Comparison of ENCODE assay signal across 24 mouse cellular contexts in genomic region chr6:113731296-113731695, GRCm38 (mm10). TPM values are rescaled to one million over a fixed set of nuclear protein-coding genes. Genes with fewer than 3 reads are reported as not detected.
DNase-seq lines count a peak whose midpoint lies in the region; ATAC-seq and TF ChIP-seq lines count a peak whose summit lies in the region.
"Had no signal": no experiment of that assay in that cellular context is flagged by ENCODE, and none has a peak within 500 bp of the region (broad histone marks: within the 10 kb centered on the region; RNA-seq: fewer than 3 reads in every experiment).

No protein-coding gene starts in this region.

- no peak overlapping the region for H3K9ac ChIP-seq in CH12.LX (ENCODE audit: insufficient read depth, low read depth)
- H3K9ac ChIP-seq in MEL (ENCODE audit: control insufficient read depth, low read depth, low read length, poor library complexity, severe bottlenecking), result no peak overlapping the region
- no peak overlapping the region for H3K9ac ChIP-seq in forebrain, embryonic 14.5 days (ENCODE audit: low read length)

- H3K79me2 ChIP-seq in CH12.LX (replicated peaks; ENCODE audit: control insufficient read depth, extremely low read depth, insufficient read depth, poor library complexity, severe bottlenecking) (no peaks in the 10 kb centered on the region), MEL (ENCODE audit: control insufficient read depth, insufficient read depth, low read length, poor library complexity) (no peaks in the 10 kb centered on the region)

- in situ Hi-C loops in CH12.LX (cut with MboI; ENCODE audit: low pct_ligation_motif_present, low pct_unique_long_range_greater_than_20kb, low sequenced_read_pairs), result no loop called here

- H3K9me3 ChIP-seq in CH12.LX (replicated peaks; ENCODE audit: low read length) (no peaks in the 10 kb centered on the region), MEL (replicated peaks; ENCODE audit: insufficient read depth, low read length) (no peaks in the 10 kb centered on the region)
- no peaks in the 10 kb centered on the region for H3K9me3 ChIP-seq in forebrain, embryonic 14.5 days (replicated peaks; ENCODE audit: control insufficient read depth, low read length)
- H3K9me3 ChIP-seq in limb, embryonic 10.5 days (replicated peaks), result no peaks in the 10 kb centered on the region
- H3K9me3 ChIP-seq: G1E had no signal

- ATAC-seq in forebrain, embryonic 14.5 days, result no peak
- ATAC-seq: activated CD4-positive, CD25-positive, alpha-beta regulatory T cell, adult 4 months; CD4-positive, CD25-positive, alpha-beta regulatory T cell, adult 4 months; Patski had no signal

- H3K27ac ChIP-seq in CH12.LX (ENCODE audit: insufficient read depth, low read depth) (no peak overlapping the region), MEL (ENCODE audit: control insufficient read depth, low read depth, low read length) (no peak overlapping the region)
- no peak overlapping the region for H3K27ac ChIP-seq in forebrain, embryonic 14.5 days (ENCODE audit: low read depth, low read length)
- no peak overlapping the region for H3K27ac ChIP-seq in limb, embryonic 10.5 days

- no peak for DNase-seq in CH12.LX (ENCODE audit: extremely low read depth)
- peak; percentile 52 for DNase-seq in MEL (ENCODE audit: low read depth, low spot score)
- peak; percentile 19 for DNase-seq in MEL-GATA-1-ER (ENCODE audit: extremely low read depth, low read depth)
- no peak for DNase-seq in gastrocnemius, postnatal 25 days
- no peak for DNase-seq in forebrain, embryonic 14.5 days (ENCODE audit: low spot score)
- no peak for DNase-seq in limb, embryonic 10.5 days (ENCODE audit: low spot score)
- DNase-seq: adrenal gland, adult 2 months; adrenal gland, adult 8-10 months; adrenal gland, postnatal 10 days; adrenal gland, postnatal 14 days; adrenal gland, postnatal 25 days; adrenal gland, postnatal 36 days; B cell, adult 2 months; cerebellum, adult 11 months; cerebellum, adult 11-12 months; cerebellum, adult 18-20 months; cerebellum, adult 2 months; cerebellum, adult 8-10 months; cerebellum, adult 9-10 months had no signal

- H3K4me2 ChIP-seq in CH12.LX (ENCODE audit: insufficient read depth, low read depth, poor library complexity, severe bottlenecking), result no peak overlapping the region
- no peak overlapping the region for H3K4me2 ChIP-seq in forebrain, embryonic 14.5 days (ENCODE audit: low read length)

- WGBS in forebrain, embryonic 14.5 days, result 94% methylated on average over 3 of the region's 3 CpGs
- 94% methylated on average over 3 of the region's 3 CpGs for WGBS in limb, embryonic 10.5 days

- H3K36me3 ChIP-seq in CH12.LX (replicated peaks in 1 of 2; ENCODE audit: control insufficient read depth in 1 of 2, insufficient read depth in 1 of 2, low read length in 1 of 2) (peaks cover 85 to 100% of the 10 kb centered on the region in 2 experiments), MEL (ENCODE audit: control insufficient read depth in 1 of 2, insufficient read depth in 2 of 2, low read length in 2 of 2) (peaks cover 5 to 20% of the 10 kb centered on the region in 2 experiments; a peak in 3 of 4 replicates)
- peaks cover 93% of the 10 kb centered on the region for H3K36me3 ChIP-seq in forebrain, embryonic 14.5 days (ENCODE audit: control insufficient read depth, insufficient read depth, low read length)
- H3K36me3 ChIP-seq in limb, embryonic 10.5 days, result peaks cover 100% of the 10 kb centered on the region

- H3K4me1 ChIP-seq in CH12.LX (ENCODE audit: control insufficient read depth in 1 of 2, insufficient read depth in 2 of 2), result no peaks in the 10 kb centered on the region
- H3K4me1 ChIP-seq in MEL (ENCODE audit: control insufficient read depth in 1 of 2, insufficient read depth in 2 of 2, low read length in 2 of 2), result no peaks in the 10 kb centered on the region
- H3K4me1 ChIP-seq in forebrain, embryonic 14.5 days (ENCODE audit: control insufficient read depth, insufficient read depth, low read length), result no peaks in the 10 kb centered on the region
- no peaks in the 10 kb centered on the region for H3K4me1 ChIP-seq in limb, embryonic 10.5 days

- no peak for TF ChIP-seq POLR2A in CH12.LX (IDR thresholded peaks at IDR 0.05; ENCODE audit: low read depth, low read length)
- no peak; a peak in 1 of 4 replicates for TF ChIP-seq POLR2A in MEL (IDR thresholded peaks at IDR 0.05; ENCODE audit: control insufficient read depth in 1 of 2, insufficient read depth in 1 of 2, low read depth in 1 of 2, low read length in 2 of 2, poor library complexity in 1 of 2)

- TF ChIP-seq CTCF in CH12.LX (conservative IDR thresholded peaks at IDR 0.05 in 1 of 2, IDR thresholded peaks at IDR 0.05 in 1 of 2; ENCODE audit: low read depth in 2 of 2, low read length in 2 of 2) (no peak), MEL (IDR thresholded peaks at IDR 0.05 in 2 of 3, conservative IDR thresholded peaks at IDR 0.05 in 1 of 3; ENCODE audit: control insufficient read depth in 1 of 3, insufficient read depth in 1 of 3, low read depth in 2 of 3, low read length in 3 of 3, poor library complexity in 1 of 3, severe bottlenecking in 1 of 3) (no peak)

- H3K27me3 ChIP-seq in CH12.LX (replicated peaks) (no peaks in the 10 kb centered on the region), MEL (ENCODE audit: control insufficient read depth in 1 of 2, insufficient read depth in 2 of 2, low read length in 2 of 2) (no peaks in the 10 kb centered on the region)
- no peaks in the 10 kb centered on the region for H3K27me3 ChIP-seq in forebrain, embryonic 14.5 days (replicated peaks; ENCODE audit: control insufficient read depth, insufficient read depth, low read length)
- H3K27me3 ChIP-seq in limb, embryonic 10.5 days (ENCODE audit: low read depth, poor library complexity, severe bottlenecking), result no peaks in the 10 kb centered on the region
- H3K27me3 ChIP-seq: Patski had no signal

- TF ChIP-seq EP300 in CH12.LX (IDR thresholded peaks at IDR 0.05; ENCODE audit: low read length) (no peak), MEL (IDR thresholded peaks at IDR 0.05; ENCODE audit: low read depth in 1 of 2, low read length in 2 of 2) (no peak)

- no peak overlapping the region for H3K4me3 ChIP-seq in CH12.LX (replicated peaks in 1 of 3; ENCODE audit: low read depth in 2 of 3, low read length in 2 of 3, poor library complexity in 1 of 3)
- no peak overlapping the region for H3K4me3 ChIP-seq in MEL (ENCODE audit: control insufficient read depth in 1 of 2, insufficient read depth in 1 of 2, low read depth in 2 of 2, low read length in 2 of 2)
- H3K4me3 ChIP-seq in forebrain, embryonic 14.5 days (ENCODE audit: low read depth, low read length), result no peak overlapping the region
- H3K4me3 ChIP-seq in limb, embryonic 10.5 days, result no peak overlapping the region

- TF ChIP-seq RAD21 in CH12.LX (IDR thresholded peaks at IDR 0.05; ENCODE audit: low read depth, low read length) (no peak), MEL (IDR thresholded peaks at IDR 0.05; ENCODE audit: low read depth, low read length) (no peak)

- dilution Hi-C loops in CH12.LX (cut with MboI; ENCODE audit: extremely low pct_ligation_motif_present, extremely low pct_unique_long_range_greater_than_20kb, low sequenced_read_pairs), result no loop called here

TF ChIP-seq in CH12.LX, 34 proteins besides CTCF, POLR2A, EP300 and RAD21:
- TF ChIP-seq POLR2AphosphoS2 (IDR thresholded peaks at IDR 0.05; ENCODE audit: low read depth, low read length) (0 out of 2 replicates have a peak, but pooled peaks have one; percentile 38), ETS1 (conservative IDR thresholded peaks at IDR 0.05; ENCODE audit: low read depth, low read length) (no peak)

TF ChIP-seq in MEL, 35 proteins besides CTCF, POLR2A, EP300 and RAD21 (continues in another document):
- no peak for TF ChIP-seq CHD2 (IDR thresholded peaks at IDR 0.05; ENCODE audit: low read length)
- TF ChIP-seq E2F4 (IDR thresholded peaks at IDR 0.05; ENCODE audit: borderline replicate concordance, low read depth, low read length), result no peak
- TF ChIP-seq ZMIZ1 (IDR thresholded peaks at IDR 0.05; ENCODE audit: low read depth, low read length), result no peak
- TF ChIP-seq JUND (IDR thresholded peaks at IDR 0.05; ENCODE audit: low read depth, low read length), result no peak
- 0 out of 2 replicates have a peak, but pooled peaks have one; percentile 46 for TF ChIP-seq GATA1 (IDR thresholded peaks at IDR 0.05; ENCODE audit: low read depth, low read length)
- no peak for TF ChIP-seq RCOR1 (IDR thresholded peaks at IDR 0.05; ENCODE audit: low read depth, low read length)
- no peak for TF ChIP-seq ETS1 (IDR thresholded peaks at IDR 0.05; ENCODE audit: low read depth, low read length)
- TF ChIP-seq TBP (IDR thresholded peaks at IDR 0.05; ENCODE audit: low read depth, low read length), result no peak

RNA-seq across cellular contexts. Expression of gene Sec13, which starts 9.2 kb away (rescaled TPM):
- total RNA-seq in CH12.LX (2012; rRNA removed) (209 and 244 TPM in 2 replicates), CH12.LX (2014; rRNA removed) (257 and 267 TPM in 2 replicates), MEL (2012; rRNA removed) (269 and 277 TPM in 2 replicates)
- polyA plus RNA-seq in CH12.LX (2012; ENCODE audit: insufficient read length, low read depth) (145 and 156 TPM in 2 replicates), MEL (2012; ENCODE audit: insufficient read depth in 1 of 2, insufficient read length in 2 of 2, low read depth in 1 of 2, low replicate concordance in 2 of 2, missing spikeins in 1 of 2) (100 to 1,000 TPM; 182 to 209 TPM)
- total RNA-seq in gastrocnemius, postnatal 25 days (2021), result 10 to 100 TPM; 62.4 to 67.2 TPM
- 288 and 299 TPM in 2 replicates for polyA plus RNA-seq in forebrain, embryonic 14.5 days (2014; fragmentation: Nextera tagmentation; extraction: Ambion mirVana)
- 309 and 316 TPM in 2 replicates for polyA plus RNA-seq in limb, embryonic 10.5 days (2016; fragmentation: Nextera tagmentation; extraction: Ambion mirVana)

RNA-seq across cellular contexts. Expression of gene Ghrl, which starts 11.6 kb away (rescaled TPM):
- not detected in 2 replicates for total RNA-seq in CH12.LX (2012; rRNA removed)
- not detected in 2 replicates for total RNA-seq in CH12.LX (2014; rRNA removed)
- polyA plus RNA-seq in CH12.LX (2012; ENCODE audit: insufficient read length, low read depth), result 1.1 and 2.6 TPM in 2 replicates
- total RNA-seq in MEL (2012; rRNA removed), result 0.26 and 0.81 TPM in 2 replicates
- polyA plus RNA-seq in MEL (2012; ENCODE audit: insufficient read depth in 1 of 2, insufficient read length in 2 of 2, low read depth in 1 of 2, low replicate concordance in 2 of 2, missing spikeins in 1 of 2), result 1 to 10 TPM in 1 of 2 experiments, not detected in 1; 2.8 TPM
- not detected for total RNA-seq in gastrocnemius, postnatal 25 days (2021)
- 0.54 and 0.66 TPM in 2 replicates for polyA plus RNA-seq in forebrain, embryonic 14.5 days (2014; fragmentation: Nextera tagmentation; extraction: Ambion mirVana)
- polyA plus RNA-seq in limb, embryonic 10.5 days (2016; fragmentation: Nextera tagmentation; extraction: Ambion mirVana), result not detected in 2 replicates
- total RNA-seq: adrenal gland, adult 18-20 months; adrenal gland, adult 2 months; adrenal gland, postnatal 10 days; adrenal gland, postnatal 14 days; adrenal gland, postnatal 25 days; adrenal gland, postnatal 36 days; G1E had no signal
- polyA plus RNA-seq: activated CD4-positive, CD25-positive, alpha-beta regulatory T cell, adult 4 months; adrenal gland, adult 2 months; CD4-positive, CD25-positive, alpha-beta regulatory T cell, adult 4 months; G1E had no signal

RNA-seq across cellular contexts. Expression of gene Tatdn2, which starts 34.4 kb away (rescaled TPM):
- total RNA-seq in CH12.LX (2012; rRNA removed), result 35.1 and 62.5 TPM in 2 replicates
- 34.5 and 35.5 TPM in 2 replicates for total RNA-seq in CH12.LX (2014; rRNA removed)
- polyA plus RNA-seq in CH12.LX (2012; ENCODE audit: insufficient read length, low read depth), result 58.0 and 70.8 TPM in 2 replicates
- total RNA-seq in MEL (2012; rRNA removed), result 111 and 136 TPM in 2 replicates
- polyA plus RNA-seq in MEL (2012; ENCODE audit: insufficient read depth in 1 of 2, insufficient read length in 2 of 2, low read depth in 1 of 2, low replicate concordance in 2 of 2, missing spikeins in 1 of 2), result 100 to 1,000 TPM; 102 to 121 TPM
- 10 to 100 TPM; 28.8 to 31.6 TPM for total RNA-seq in gastrocnemius, postnatal 25 days (2021)
- polyA plus RNA-seq in forebrain, embryonic 14.5 days (2014; fragmentation: Nextera tagmentation; extraction: Ambion mirVana), result 1.1 and 1.6 TPM in 2 replicates
- 0.48 and 0.89 TPM in 2 replicates for polyA plus RNA-seq in limb, embryonic 10.5 days (2016; fragmentation: Nextera tagmentation; extraction: Ambion mirVana)

Comparison
In these comparisons a context has a peak if more than half of its experiments do, and no peak if none do; other contexts are left out.
1. DNase-seq: peak in MEL (single experiment) and MEL-GATA-1-ER (single experiment); none in CH12.LX (single experiment), gastrocnemius, postnatal 25 days (single experiment), forebrain, embryonic 14.5 days (single experiment) and limb, embryonic 10.5 days (single experiment).
2. RNA of gene Tatdn2, which starts 34.4 kb away (polyA plus RNA-seq): 102 to 121 TPM in MEL and 58.0 to 70.8 TPM in CH12.LX; 1.1 to 1.6 TPM in forebrain, embryonic 14.5 days and 0.48 to 0.89 TPM in limb, embryonic 10.5 days; every median in the first group is over 10 times any median in the second.
3. Of the 35 proteins assayed by ChIP-seq in both MEL and CH12.LX: peak only in MEL: none; only in CH12.LX: none; in both: POLR2AphosphoS2; in neither: 34.